Mouse (Mus musculus) B cell, adult 67 days (primary cell): ENCODE data around the gene Prdx6b. TPM values are rescaled to one million over a fixed set of nuclear protein-coding genes. Genes with fewer than 3 reads are reported as not detected.

ENCODE experiments used
- total RNA-seq, 2 experiments: library from RNA; stranded (reverse); gene quantifications; 4 replicates each; pipeline ENCODE4 v1.2.4; 2023

Prdx6b gene
- not detected for total RNA-seq

GRCm38 (mm10) chr2:80292172-80292571 is at the start of gene Prdx6b:
TSS of gene Prdx6b (plus strand) at chr2:80292472.

GRCm38 (mm10) chr2:80315242-80316161 is 23.2 kb downstream of the Prdx6b start, which contains the start of gene Dnajc10:
TSS of gene Dnajc10 (plus strand) at chr2:80315466.

Other genes starting within 250 kb of the Prdx6b start
- gene Pde1a, start 163.0 kb upstream of the Prdx6b start, total RNA-seq, result not detected
- 10 to 100 TPM; 43.5 to 57.4 TPM for gene Dnajc10, start 23.0 kb downstream of the Prdx6b start, total RNA-seq
- gene Frzb, start 155.2 kb downstream of the Prdx6b start, total RNA-seq, result not detected